8 mouse cellular contexts compared by ENCODE assay signal in genomic region chr19:50327804-50328203, GRCm38 (mm10).
A peak's percentile ranks its signal among the peaks of the same experiment; 100 is the strongest.
DNase-seq lines count a peak whose midpoint lies in the region.
"Had no signal": no experiment of that assay in that cellular context is flagged by ENCODE, and none has a peak within 500 bp of the region (broad histone marks: within the 10 kb centered on the region; RNA-seq: fewer than 3 reads in every experiment).

No protein-coding gene starts in this region.

- peak; percentile 13 to 48 for DNase-seq in frontal cortex, postnatal 36 days (ENCODE audit: low spot score in 2 of 2)
- no peak for DNase-seq in frontal cortex, postnatal 14 days (ENCODE audit: low spot score in 2 of 2)
- DNase-seq in layer of hippocampus, adult 8-10 months (ENCODE audit: low spot score in 2 of 2), result peak; percentile 7 to 37
- DNase-seq in layer of hippocampus, postnatal 25 days (ENCODE audit: extremely low spot score in 1 of 2, low spot score in 1 of 2), result no peak
- peak; percentile 23 to 30 for DNase-seq in cerebellum, postnatal 14 days
- peak; percentile 10 to 52 for DNase-seq in left cerebral cortex, postnatal 25 days (ENCODE audit: low spot score in 2 of 2)
- DNase-seq in adrenal gland, adult 8-10 months, result no peak
- DNase-seq: gastrocnemius, postnatal 10 days had no signal

- intact Hi-C loops in left cerebral cortex, postnatal 25 days (cut with DNase I), result no loop called here

Comparison
In these comparisons a context has a peak if more than half of its experiments do, and no peak if none do; other contexts are left out.
1. DNase-seq: peak in frontal cortex, postnatal 36 days (2 of 2), layer of hippocampus, adult 8-10 months (2 of 2), cerebellum, postnatal 14 days (2 of 2) and left cerebral cortex, postnatal 25 days (2 of 2); none in frontal cortex, postnatal 14 days (0 of 2), layer of hippocampus, postnatal 25 days (0 of 2) and adrenal gland, adult 8-10 months (single experiment).